Mouse (Mus musculus) brown adipose tissue, adult 24 weeks (tissue): ENCODE measurements around the gene Cldn3. TPM values are rescaled to one million over a fixed set of nuclear protein-coding genes. Genes with fewer than 3 reads are reported as not detected.
A peak's percentile ranks its signal among the peaks of the same experiment; 100 is the strongest.
"Not testable (repeated sequence)": the region's sequence is repeated elsewhere in the genome, so short reads cannot be mapped to it uniquely, and the experiment has no call there.

Experiments used
- H3K27ac ChIP-seq: fragments of 200-500 bp; replicated peaks from 2 replicates; pipeline ENCODE4 v1.5.1; 2012; ENCODE audit warnings: low read depth, mild to moderate bottlenecking, low read length
- H3K4me1 ChIP-seq: fragments of 200-500 bp; 2 replicates; pipeline ENCODE4 v1.6.1; 2012; ENCODE audit warnings: low read length, mixed read lengths; ENCODE audit not compliant: control insufficient read depth, insufficient read depth, insufficient read length
- H3K4me3 ChIP-seq: fragments of 200-500 bp; 2 replicates; pipeline ENCODE4 v1.5.1; 2012; ENCODE audit warnings: low read depth, mild to moderate bottlenecking, low read length, moderate library complexity; ENCODE audit not compliant: insufficient read depth
- polyA plus RNA-seq: library from polyadenylated mRNA; stranded (reverse); fragments of >200 nt; gene quantifications from 2 replicates; pipeline ENCODE4 v1.2.4, GENCODE M21; 2012; ENCODE audit not compliant: missing spikeins, insufficient read depth, insufficient read length

The Cldn3 gene
- not detected in 2 replicates for polyA plus RNA-seq

DNA sequence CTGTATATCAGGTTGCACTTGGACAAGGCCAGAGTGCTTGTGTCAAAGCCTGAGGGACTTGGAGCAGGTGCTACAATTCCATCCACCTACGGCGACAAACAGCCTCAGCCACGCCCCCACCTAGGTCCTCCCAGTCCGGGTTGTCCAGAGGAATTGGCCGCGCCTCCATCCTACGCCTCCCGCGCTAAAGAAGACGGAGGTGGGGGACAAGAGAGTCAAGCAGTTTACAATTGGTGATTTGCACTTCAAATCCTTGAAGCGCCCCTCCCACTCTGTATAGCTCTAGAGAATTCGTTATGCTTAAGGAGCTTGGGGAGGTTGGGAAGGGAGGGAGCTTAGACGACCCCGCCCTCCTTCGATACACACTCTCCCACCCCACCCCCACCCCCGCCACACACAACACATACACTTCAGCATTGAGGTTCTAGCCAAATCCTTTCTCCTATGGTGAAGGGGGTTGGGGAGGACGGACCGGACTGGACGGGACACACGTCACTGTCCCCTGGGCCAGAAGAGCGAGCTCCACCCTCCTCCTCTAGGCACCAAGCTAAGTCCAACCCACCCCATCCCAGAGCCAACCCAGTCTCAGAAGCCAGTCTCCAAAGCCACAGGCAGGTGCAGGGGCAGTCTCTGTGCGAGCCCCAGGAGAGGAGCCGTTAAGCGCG lies at the start of gene Cldn3:
Gene Cldn3, plus strand, starts transcription at position 582 of the 665 bp plus-strand sequence.
- Histone ChIP-seq H3K27ac (no peak within 1 kb of the TSS), H3K4me1 (peaks cover 5% of the 10 kb centered on the region), H3K4me3 (peak within 1 kb of the TSS; percentile 8)

DNA sequence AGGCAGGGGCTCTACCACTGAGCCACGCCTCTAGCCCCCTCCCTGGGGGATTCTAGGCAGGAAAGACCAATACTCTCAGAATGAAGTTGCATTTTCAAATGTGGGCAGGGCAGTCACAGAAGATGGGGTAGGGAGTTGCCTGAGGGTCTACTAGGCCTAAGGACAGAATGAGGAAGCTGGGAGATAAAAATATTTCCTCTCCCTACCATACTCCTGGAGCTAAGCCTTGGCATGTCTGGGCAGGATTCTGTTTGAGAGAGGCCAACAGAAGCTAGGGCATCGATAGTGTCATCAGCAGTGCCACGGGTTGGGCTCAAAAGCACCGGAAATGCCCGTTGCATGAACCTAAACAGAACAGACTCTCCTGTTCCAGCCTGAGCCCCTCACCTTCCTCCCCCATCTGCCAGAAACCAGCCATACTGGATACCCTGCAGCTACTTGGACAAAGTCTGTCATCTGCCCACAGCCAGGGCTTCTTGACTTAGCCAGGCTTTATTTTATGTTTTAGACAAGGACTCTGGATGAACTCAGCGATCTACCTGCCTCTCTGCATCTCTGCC lies 49.3 kb upstream of the Cldn3 start:
- H3K4me1 ChIP-seq: no peaks in the 10 kb centered on the region
- no peak overlapping the region for H3K27ac ChIP-seq
- H3K4me3 ChIP-seq: no peak overlapping the region

DNA sequence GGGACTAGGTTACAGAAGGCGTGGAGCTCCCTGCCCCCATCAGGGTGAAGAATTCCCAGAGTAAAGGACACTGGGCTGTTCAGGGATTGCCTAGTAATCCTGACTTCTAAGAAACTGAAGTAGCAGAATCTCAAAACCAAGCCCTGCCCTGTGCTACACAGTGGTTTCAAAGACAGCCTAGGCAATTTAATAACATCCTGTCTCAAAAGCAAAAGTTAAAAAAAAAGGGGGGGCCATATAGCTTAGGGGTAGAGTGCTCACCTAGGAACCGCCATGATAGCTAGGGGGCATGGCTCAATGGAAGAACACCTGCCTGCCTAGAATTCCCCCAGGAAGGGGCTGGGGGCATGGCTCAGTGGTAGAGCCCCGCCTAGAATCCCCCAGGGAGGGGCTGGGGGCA lies 46.9 kb upstream of the Cldn3 start:
- no peaks in the 10 kb centered on the region for H3K4me1 ChIP-seq
- H3K27ac ChIP-seq: no peak overlapping the region
- no peak overlapping the region for H3K4me3 ChIP-seq

DNA sequence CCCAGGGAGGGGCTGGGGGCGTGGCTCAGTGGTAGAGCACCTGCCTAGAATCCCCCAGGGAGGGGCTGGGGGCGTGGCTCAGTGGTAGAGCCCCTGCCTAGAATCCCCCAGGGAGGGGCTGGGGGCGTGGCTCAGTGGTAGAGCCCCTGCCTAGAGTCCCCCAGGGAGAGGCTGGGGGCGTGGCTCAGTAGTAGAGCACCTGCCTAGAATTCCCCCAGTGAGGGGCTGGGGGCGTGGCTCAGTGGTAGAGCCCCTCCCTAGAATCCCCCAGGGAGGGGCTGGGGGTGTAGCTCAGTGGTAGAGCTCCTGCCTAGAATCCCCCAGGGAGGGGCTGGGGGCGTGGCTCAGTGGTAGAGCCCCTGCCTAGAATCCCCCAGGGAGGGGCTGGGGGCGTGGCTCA lies 46.5 kb upstream of the Cldn3 start:
- not testable (repeated sequence) for H3K27ac ChIP-seq, H3K4me1 ChIP-seq, H3K4me3 ChIP-seq

DNA sequence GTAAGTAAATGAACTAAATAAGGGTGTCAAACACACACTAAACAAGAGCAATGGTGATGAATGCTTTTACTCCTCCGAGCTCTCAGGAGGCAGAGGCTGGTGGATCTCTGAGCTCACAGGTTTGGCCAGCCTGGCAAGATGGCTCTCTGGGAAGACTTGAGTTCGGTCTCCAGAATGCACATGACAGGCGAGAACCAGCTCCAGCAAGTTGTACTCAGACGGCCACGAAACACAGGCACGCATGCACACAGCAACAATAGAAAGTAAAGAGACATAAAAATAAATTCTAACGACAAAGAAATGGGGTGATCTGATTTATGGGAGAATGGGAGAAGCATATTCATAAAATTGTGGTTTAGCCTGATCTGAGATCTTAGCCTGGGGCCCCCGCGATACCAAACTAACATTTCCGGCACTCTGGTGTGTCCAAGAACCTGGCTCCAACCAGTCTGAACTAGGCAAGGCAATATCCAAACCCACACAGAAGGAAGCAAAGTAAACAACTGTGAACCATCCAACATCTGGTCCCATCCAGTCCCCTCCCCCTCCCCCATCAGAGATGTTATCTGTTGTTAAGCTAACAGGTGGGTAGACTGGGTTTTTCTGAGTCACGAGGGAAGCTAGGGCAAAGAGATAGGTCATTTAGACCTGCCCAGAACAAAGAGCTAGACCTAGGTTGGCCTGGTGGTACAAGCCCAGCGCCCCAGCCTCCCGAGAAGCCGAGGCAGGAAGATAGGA lies 44.4 kb upstream of the Cldn3 start:
- no peaks in the 10 kb centered on the region for H3K4me1 ChIP-seq
- H3K27ac ChIP-seq: no peak overlapping the region
- H3K4me3 ChIP-seq: no peak overlapping the region

DNA sequence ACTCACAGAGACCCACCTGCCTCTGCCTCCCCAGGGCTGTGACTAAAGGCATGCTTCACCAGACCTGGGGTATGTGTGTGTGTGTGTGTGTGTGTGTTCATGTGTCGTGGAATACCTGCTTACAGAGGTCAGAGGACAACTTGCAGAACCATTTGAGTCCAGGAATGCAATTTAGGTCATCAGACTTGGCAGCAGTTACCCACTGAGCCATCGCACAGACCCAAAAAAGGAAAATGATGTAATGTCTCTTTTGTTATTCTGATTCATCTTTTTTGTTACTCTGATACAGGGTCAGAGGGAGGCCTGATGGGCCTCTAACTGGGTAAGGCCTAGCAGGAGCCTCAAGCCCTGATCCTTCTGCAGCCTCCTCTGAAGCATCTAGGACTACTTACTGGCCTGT lies 43.3 kb upstream of the Cldn3 start:
- Histone ChIP-seq H3K4me1 (no peaks in the 10 kb centered on the region), H3K27ac (no peak overlapping the region), H3K4me3 (no peak overlapping the region)

DNA sequence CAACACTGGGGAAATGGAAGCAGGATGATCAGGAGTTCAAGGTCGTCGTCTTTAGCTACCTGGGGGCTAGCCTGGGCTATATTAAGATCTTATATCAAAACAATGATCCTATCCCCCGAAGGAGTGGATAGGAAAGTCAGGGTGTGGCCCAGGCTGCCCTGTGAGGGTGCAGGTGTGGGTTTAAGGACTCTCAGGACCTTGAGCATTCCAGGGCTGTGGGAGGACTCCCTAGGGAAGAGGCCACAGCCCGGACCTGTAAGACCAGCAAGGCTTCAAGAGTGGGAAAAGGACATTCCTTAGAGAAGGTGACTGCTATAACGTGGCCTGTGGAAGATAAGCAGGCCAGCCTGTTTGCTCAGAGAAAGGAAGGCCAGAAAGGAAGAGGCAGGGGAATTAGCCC lies 41.8 kb upstream of the Cldn3 start:
- H3K27ac ChIP-seq: no peak overlapping the region
- no peaks in the 10 kb centered on the region for H3K4me1 ChIP-seq
- H3K4me3 ChIP-seq: no peak overlapping the region

DNA sequence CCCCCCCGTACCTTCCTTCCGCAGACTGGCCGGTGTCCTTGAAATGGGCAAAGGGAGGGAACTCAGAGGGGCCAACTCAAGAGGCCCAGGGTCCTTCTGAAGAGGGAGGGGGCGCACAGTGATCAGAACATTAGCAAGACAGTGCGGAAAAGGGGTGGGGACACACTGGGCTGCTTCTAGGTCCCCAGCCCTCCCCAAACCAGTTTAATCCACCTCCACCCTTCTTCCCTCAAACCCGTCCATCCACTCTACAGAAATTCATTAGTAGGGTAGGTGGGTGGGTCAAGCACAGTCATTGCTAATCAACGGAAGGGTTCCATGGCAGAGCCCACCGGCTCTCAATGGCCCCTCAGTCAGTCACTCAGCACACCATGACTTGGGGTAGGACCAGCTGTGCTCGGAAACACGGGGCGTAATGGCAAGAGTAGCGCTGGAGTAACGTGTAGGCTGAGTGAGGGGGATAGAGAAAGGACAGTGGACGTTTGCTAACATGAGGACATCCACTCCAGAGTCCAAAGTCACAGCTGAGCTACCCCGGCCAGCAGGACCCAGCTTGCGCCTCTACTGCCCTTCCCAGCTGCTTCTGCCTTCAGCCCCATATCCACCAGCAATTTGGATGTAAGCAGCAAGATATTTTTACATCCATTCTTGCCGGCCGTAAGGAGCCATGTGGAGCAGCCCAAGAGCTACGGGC lies 40.6 kb upstream of the Cldn3 start:
- H3K4me3 ChIP-seq: no peak overlapping the region
- no peaks in the 10 kb centered on the region for H3K4me1 ChIP-seq
- no peak overlapping the region for H3K27ac ChIP-seq

DNA sequence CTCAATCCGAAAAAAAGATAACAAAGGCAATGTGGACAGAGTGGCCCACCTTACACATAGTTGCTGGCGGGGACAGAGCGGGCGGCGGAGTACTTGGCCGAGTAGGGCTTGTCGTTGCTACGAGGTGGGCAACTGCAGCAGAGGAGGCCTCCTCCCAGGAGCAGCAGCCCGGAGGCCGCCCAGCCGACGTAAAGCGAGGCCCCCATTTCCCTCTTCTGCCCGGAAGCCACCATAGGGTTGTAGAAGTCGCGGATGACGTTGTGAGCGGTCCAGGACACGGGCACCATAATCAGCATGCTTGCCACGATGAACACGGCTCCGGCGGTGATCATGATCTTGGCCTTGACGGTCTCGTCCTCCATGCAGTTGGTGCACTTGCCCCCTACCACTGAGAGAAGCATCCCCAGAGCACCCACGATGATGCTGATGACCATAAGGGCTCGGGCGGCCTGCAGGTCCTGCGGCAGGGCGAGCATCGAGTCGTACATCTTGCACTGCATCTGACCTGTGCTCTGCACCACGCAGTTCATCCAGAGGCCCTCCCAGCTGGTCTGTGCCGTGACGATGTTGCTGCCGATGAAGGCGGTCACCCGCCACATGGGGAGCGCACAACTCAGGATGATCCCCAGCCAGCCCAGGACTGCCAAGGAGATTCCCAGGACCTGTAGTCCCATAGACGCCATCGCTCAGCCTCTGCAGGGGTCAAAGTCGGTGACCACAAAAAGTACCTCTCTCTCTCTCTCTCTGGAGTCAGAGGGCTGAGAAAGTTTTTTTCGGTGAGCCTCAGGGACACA lies 39.8 kb upstream of the Cldn3 start:
- H3K27ac ChIP-seq: no peak overlapping the region
- H3K4me3 ChIP-seq: no peak overlapping the region
- H3K4me1 ChIP-seq: no peaks in the 10 kb centered on the region

DNA sequence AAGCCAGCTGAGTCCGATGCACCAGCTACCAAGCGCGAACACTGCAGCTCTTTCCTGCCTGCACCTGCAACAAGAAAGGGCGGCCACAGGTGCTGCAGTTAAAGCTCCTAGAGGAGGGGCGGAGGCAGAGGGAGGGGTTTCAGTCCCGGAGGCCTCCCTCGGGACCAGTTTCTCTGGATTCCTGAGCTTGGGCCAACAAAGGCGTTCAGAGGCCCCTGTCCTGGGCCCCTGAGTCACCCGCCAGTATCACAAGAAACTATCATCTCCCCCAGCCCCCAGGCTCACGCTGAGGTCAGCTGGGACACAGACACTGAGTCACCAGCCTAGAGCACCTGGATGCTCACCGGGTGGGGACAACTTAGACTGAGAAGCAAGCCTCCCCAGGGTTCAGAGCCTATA lies 39.2 kb upstream of the Cldn3 start, which contains the start of gene Cldn4:
Gene Cldn4, minus strand, starts transcription at position 78 of the 399 bp plus-strand sequence.
- Histone ChIP-seq H3K4me3 (no peak within 1 kb of the TSS), H3K27ac (no peak within 1 kb of the TSS)

DNA sequence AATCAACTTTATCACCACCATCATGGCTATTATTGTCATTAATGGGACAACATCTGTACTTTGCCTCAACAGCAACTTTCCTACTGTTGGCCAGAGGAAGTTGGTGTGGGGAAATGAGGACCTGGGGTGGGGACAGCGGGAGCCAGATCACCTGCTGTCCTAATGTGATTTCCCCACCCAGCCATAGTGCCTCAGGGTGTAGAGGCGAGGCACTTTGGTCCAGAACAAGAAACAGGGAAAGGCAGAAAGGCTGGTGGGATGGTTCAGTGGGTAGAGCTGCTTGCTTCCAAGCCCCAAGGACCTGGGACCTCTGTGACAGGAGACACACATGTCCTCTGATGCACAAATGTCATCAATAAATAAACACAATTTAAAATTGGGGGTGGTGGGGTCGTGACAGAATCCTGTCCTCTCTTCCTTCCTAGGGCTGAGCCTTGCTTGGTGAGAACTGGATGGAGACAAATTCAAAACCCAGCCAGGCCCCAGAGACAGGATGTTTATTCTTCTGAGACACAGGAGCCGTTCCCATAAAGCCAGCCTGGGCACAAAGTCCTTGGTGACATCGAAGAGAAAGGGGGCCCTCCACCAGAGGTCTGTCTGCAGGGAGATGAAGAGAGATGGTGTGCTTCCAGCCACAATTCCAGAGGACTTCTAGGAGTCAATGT lies 38.5 kb upstream of the Cldn3 start:
- H3K4me3 ChIP-seq: no peak overlapping the region
- no peaks in the 10 kb centered on the region for H3K4me1 ChIP-seq
- no peak overlapping the region for H3K27ac ChIP-seq

More for the DNA sequence above, 39.2 kb upstream of the Cldn3 start, which contains the start of gene Cldn4:
- H3K4me1 ChIP-seq: no peaks in the 10 kb centered on the region

DNA sequence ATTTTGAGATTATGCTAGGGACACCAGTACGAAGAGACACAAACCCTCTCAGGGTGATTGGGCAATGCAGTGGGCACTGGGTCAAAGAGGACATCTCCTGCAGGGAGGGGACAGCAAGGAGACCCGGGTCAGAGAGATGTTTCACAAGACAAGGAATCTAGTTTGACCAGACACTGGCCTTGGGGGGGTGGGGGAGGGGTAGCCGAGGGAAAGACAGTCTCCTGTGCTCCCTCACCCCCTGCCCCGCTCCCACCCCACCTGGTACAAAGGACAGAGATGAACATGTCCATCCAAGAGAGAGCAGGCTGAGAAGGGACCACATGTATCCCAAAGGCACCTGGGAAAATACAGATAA lies 38.0 kb upstream of the Cldn3 start:
- no peak overlapping the region for H3K27ac ChIP-seq
- no peak overlapping the region for H3K4me3 ChIP-seq

DNA sequence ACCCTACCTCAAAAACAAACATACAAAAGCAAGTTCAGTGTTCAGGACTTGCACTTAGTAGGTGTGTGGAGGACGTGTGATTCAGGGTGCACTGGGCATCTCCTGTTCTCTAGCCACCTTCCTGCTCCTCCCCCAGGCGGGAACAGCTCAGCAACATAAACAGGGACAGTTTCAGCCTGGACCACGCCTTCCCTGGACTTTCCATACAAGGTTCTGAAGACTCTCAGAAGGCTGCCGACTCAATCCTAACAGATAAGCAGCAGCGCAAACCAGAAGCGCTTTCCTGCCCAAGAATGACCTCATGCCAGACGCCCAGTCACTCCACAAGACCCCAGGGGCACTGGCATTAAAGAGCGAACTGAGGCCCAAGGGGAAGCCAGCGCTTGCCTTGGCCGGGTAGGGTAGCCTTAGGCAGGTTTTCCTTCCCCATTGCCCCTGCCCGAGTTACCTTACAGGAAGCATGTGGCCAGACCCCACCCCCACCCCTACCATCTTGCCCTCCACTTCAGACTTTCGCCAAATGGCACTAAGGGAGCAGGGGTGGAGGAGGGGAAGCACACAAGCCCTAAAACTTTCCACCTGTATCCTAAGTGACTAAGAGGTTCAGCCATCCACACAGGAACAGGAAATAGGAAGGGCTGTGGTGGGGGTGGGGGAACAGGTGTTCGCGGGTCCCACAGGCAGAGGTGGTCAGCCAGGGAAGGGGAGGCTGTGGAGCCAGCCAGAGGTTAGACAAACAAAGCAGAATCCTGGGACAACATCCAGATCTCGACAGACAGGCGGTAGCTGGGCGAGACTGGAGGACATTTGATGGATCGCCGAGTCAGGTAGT lies 34.7 kb upstream of the Cldn3 start:
- H3K27ac ChIP-seq: no peak overlapping the region
- H3K4me3 ChIP-seq: no peak overlapping the region
- H3K4me1 ChIP-seq: no peaks in the 10 kb centered on the region

More for the DNA sequence above, 38.0 kb upstream of the Cldn3 start:
- H3K4me1 ChIP-seq: no peaks in the 10 kb centered on the region

DNA sequence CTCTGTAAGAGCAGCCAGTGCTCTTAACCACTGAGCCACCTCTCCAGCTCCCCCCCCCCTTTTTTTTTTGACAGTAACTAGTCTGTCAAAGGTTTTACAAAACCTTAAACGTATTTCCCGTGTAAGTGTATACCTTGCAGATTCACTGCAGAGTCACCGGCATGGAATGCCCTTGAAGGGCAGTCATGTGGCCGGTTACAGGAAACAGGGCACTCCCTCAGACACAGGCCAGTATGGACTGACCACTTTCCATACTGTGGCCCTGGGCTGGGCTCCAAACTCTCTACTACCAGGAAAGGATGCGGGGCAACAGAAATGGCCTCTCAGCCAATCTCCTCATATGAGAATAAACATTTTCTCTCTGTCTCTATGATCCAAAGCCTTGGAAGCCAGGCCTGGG lies 30.5 kb upstream of the Cldn3 start:
- no peak overlapping the region for H3K4me3 ChIP-seq
- H3K4me1 ChIP-seq: no peaks in the 10 kb centered on the region
- no peak overlapping the region for H3K27ac ChIP-seq
